Mouse (Mus musculus): Measurements from ENCODE around the gene Pum1. TPM values are rescaled to one million over a fixed set of nuclear protein-coding genes. Genes with fewer than 3 reads are reported as not detected.

Pum1 gene
- polyA plus RNA-seq, 1 experiment = 56.5 TPM

- Histone ChIP-seq H3K36me3 (ENCODE audit: control insufficient read depth, insufficient read depth, low read length) (no peaks in the 10 kb centered on the region), H3K4me1 (ENCODE audit: control insufficient read depth, insufficient read depth, low read length) (no peaks in the 10 kb centered on the region; the same call in none of the 2 replicates), H3K4me3 (ENCODE audit: control insufficient read depth, low read depth, low read length) (no peak overlapping the region), H3K27me3 (ENCODE audit: control insufficient read depth, insufficient read depth, low read length) (no peaks in the 10 kb centered on the region), H3K27ac (ENCODE audit: control insufficient read depth, insufficient read depth, low read depth, low read length) (no peak overlapping the region)
- TF ChIP-seq CTCF (IDR thresholded peaks at IDR 0.05; ENCODE audit: control insufficient read depth, insufficient read depth, insufficient replicate concordance, low read depth, low read length) = no peak
- no peak for TF ChIP-seq POLR2A (IDR thresholded peaks at IDR 0.05; ENCODE audit: control insufficient read depth, low read depth, low read length)
These were observed 140.5 kb downstream of the Pum1 start for GRCm38 (mm10) chr4:130803591-130803990.

- TF ChIP-seq POLR2A (IDR thresholded peaks at IDR 0.05; ENCODE audit: control insufficient read depth, low read depth, low read length) = no peak
- no peak for TF ChIP-seq CTCF (IDR thresholded peaks at IDR 0.05; ENCODE audit: control insufficient read depth, insufficient read depth, insufficient replicate concordance, low read depth, low read length)
- H3K4me1 ChIP-seq (ENCODE audit: control insufficient read depth, insufficient read depth, low read length) = no peaks in the 10 kb centered on the region; the same call in none of the 2 replicates
- no peak overlapping the region for H3K27ac ChIP-seq (ENCODE audit: control insufficient read depth, insufficient read depth, low read depth, low read length)
- no peaks in the 10 kb centered on the region for H3K27me3 ChIP-seq (ENCODE audit: control insufficient read depth, insufficient read depth, low read length)
- H3K4me3 ChIP-seq (ENCODE audit: control insufficient read depth, low read depth, low read length) = no peak overlapping the region
- H3K36me3 ChIP-seq (ENCODE audit: control insufficient read depth, insufficient read depth, low read length) = no peaks in the 10 kb centered on the region
These were observed 141.2 kb downstream of the Pum1 start for GRCm38 (mm10) chr4:130804292-130804691.

GRCm38 (mm10) chr4:130804771-130805361 lies 141.7 kb downstream of the Pum1 start:
- H3K27ac ChIP-seq (ENCODE audit: control insufficient read depth, insufficient read depth, low read depth, low read length) = no peak overlapping the region
- no peaks in the 10 kb centered on the region; the same call in none of the 2 replicates for H3K4me1 ChIP-seq (ENCODE audit: control insufficient read depth, insufficient read depth, low read length)
- H3K36me3 ChIP-seq (ENCODE audit: control insufficient read depth, insufficient read depth, low read length) = no peaks in the 10 kb centered on the region
- TF ChIP-seq POLR2A (IDR thresholded peaks at IDR 0.05; ENCODE audit: control insufficient read depth, low read depth, low read length) = no peak
- TF ChIP-seq CTCF (IDR thresholded peaks at IDR 0.05; ENCODE audit: control insufficient read depth, insufficient read depth, insufficient replicate concordance, low read depth, low read length) = no peak
- H3K27me3 ChIP-seq (ENCODE audit: control insufficient read depth, insufficient read depth, low read length) = no peaks in the 10 kb centered on the region
- H3K4me3 ChIP-seq (ENCODE audit: control insufficient read depth, low read depth, low read length) = no peak overlapping the region

- no peak overlapping the region for H3K27ac ChIP-seq (ENCODE audit: control insufficient read depth, insufficient read depth, low read depth, low read length)
- TF ChIP-seq CTCF (IDR thresholded peaks at IDR 0.05; ENCODE audit: control insufficient read depth, insufficient read depth, insufficient replicate concordance, low read depth, low read length) (no peak), POLR2A (IDR thresholded peaks at IDR 0.05; ENCODE audit: control insufficient read depth, low read depth, low read length) (no peak)
- H3K36me3 ChIP-seq (ENCODE audit: control insufficient read depth, insufficient read depth, low read length) = no peaks in the 10 kb centered on the region
- H3K4me1 ChIP-seq (ENCODE audit: control insufficient read depth, insufficient read depth, low read length) = no peaks in the 10 kb centered on the region; the same call in none of the 2 replicates
- H3K27me3 ChIP-seq (ENCODE audit: control insufficient read depth, insufficient read depth, low read length) = no peaks in the 10 kb centered on the region
- H3K4me3 ChIP-seq (ENCODE audit: control insufficient read depth, low read depth, low read length) = no peak overlapping the region
These were observed 142.6 kb downstream of the Pum1 start for GRCm38 (mm10) chr4:130805746-130806145.

GRCm38 (mm10) chr4:130806746-130807145 lies 143.6 kb downstream of the Pum1 start:
- no peak overlapping the region for H3K4me3 ChIP-seq (ENCODE audit: control insufficient read depth, low read depth, low read length)
- no peaks in the 10 kb centered on the region for H3K4me1 ChIP-seq (ENCODE audit: control insufficient read depth, insufficient read depth, low read length)
- no peak overlapping the region for H3K27ac ChIP-seq (ENCODE audit: control insufficient read depth, insufficient read depth, low read depth, low read length)
- no peaks in the 10 kb centered on the region for H3K36me3 ChIP-seq (ENCODE audit: control insufficient read depth, insufficient read depth, low read length)
- no peaks in the 10 kb centered on the region for H3K27me3 ChIP-seq (ENCODE audit: control insufficient read depth, insufficient read depth, low read length)
- no peak for TF ChIP-seq POLR2A (IDR thresholded peaks at IDR 0.05; ENCODE audit: control insufficient read depth, low read depth, low read length)
- TF ChIP-seq CTCF (IDR thresholded peaks at IDR 0.05; ENCODE audit: control insufficient read depth, insufficient read depth, insufficient replicate concordance, low read depth, low read length) = no peak

- no peaks in the 10 kb centered on the region for H3K27me3 ChIP-seq (ENCODE audit: control insufficient read depth, insufficient read depth, low read length)
- peaks cover 5% of the 10 kb centered on the region for H3K4me1 ChIP-seq (ENCODE audit: control insufficient read depth, insufficient read depth, low read length)
- no peak overlapping the region for H3K27ac ChIP-seq (ENCODE audit: control insufficient read depth, insufficient read depth, low read depth, low read length)
- no peaks in the 10 kb centered on the region for H3K36me3 ChIP-seq (ENCODE audit: control insufficient read depth, insufficient read depth, low read length)
- no peak for TF ChIP-seq CTCF (IDR thresholded peaks at IDR 0.05; ENCODE audit: control insufficient read depth, insufficient read depth, insufficient replicate concordance, low read depth, low read length)
- no peak for TF ChIP-seq POLR2A (IDR thresholded peaks at IDR 0.05; ENCODE audit: control insufficient read depth, low read depth, low read length)
- H3K4me3 ChIP-seq (ENCODE audit: control insufficient read depth, low read depth, low read length) = no peak overlapping the region
These were observed 146.7 kb downstream of the Pum1 start for GRCm38 (mm10) chr4:130809784-130810183.

- Histone ChIP-seq H3K4me1 (ENCODE audit: control insufficient read depth, insufficient read depth, low read length) (peaks cover 5% of the 10 kb centered on the region), H3K27ac (ENCODE audit: control insufficient read depth, insufficient read depth, low read depth, low read length) (no peak overlapping the region)
- no peak for TF ChIP-seq CTCF (IDR thresholded peaks at IDR 0.05; ENCODE audit: control insufficient read depth, insufficient read depth, insufficient replicate concordance, low read depth, low read length)
These were observed 147.7 kb downstream of the Pum1 start for GRCm38 (mm10) chr4:130810845-130811244.

More at GRCm38 (mm10) chr4:130810845-130811244, 147.7 kb downstream of the Pum1 start:
- Histone ChIP-seq H3K36me3 (ENCODE audit: control insufficient read depth, insufficient read depth, low read length) (no peaks in the 10 kb centered on the region), H3K27me3 (ENCODE audit: control insufficient read depth, insufficient read depth, low read length) (no peaks in the 10 kb centered on the region), H3K4me3 (ENCODE audit: control insufficient read depth, low read depth, low read length) (peak overlapping the region; percentile 19)
